Mouse (Mus musculus): ENCODE measurements around the gene Tagln2. TPM values are rescaled to one million over a fixed set of nuclear protein-coding genes. Genes with fewer than 3 reads are reported as not detected.

The Tagln2 gene
- total RNA-seq, 2 experiments from 2014 or later: 14.1 to 15.6 TPM

DNA sequence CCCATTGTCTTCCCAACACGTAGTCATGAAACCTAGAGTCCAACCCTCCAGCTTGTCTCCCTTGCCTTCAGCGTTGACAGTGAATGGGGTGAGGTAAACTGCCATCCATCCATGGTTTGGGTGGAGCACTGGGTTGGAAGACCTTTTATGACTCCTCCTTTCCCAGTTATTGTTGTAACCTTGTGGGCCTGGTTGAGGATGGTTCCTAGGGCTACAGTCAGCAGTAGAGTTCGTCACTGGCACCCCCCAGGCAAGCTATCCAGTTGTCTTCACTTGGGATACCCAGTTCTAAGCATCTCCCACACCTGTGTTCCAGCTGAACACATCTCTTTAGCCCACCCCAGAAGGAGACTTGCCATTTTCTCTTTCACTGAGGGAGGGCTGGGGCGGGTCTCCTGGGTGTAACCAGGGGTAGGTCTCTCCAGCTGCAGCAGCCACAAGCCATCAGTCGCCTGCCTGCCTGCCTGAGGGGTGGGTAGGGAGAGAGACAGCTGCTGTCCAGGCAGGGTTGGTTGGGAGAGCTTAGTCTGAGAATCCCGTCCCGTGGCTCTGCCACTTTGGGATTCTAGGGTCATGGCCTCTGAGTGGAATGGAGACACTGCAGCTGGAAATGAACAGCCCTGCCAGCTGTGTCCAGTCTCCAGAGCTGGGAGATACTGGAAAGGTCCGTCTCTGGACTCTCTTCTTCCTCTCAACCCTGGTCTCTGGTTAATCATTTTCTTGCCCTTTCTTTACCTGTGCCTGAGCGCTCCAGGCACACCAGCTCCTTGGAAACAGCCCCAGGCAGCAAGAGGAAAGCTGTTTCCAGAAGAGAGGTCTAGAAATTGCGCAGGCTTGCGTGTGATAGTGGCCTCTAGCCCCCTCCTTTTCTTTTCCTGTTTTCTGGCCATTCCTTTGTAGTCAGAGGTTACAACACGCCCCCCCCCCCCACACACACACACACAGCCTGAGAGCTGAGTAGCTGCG lies 2.6 kb downstream of the Tagln2 start:
- no peak for DNase-seq (ENCODE audit: low spot score in 2 of 2)

DNA sequence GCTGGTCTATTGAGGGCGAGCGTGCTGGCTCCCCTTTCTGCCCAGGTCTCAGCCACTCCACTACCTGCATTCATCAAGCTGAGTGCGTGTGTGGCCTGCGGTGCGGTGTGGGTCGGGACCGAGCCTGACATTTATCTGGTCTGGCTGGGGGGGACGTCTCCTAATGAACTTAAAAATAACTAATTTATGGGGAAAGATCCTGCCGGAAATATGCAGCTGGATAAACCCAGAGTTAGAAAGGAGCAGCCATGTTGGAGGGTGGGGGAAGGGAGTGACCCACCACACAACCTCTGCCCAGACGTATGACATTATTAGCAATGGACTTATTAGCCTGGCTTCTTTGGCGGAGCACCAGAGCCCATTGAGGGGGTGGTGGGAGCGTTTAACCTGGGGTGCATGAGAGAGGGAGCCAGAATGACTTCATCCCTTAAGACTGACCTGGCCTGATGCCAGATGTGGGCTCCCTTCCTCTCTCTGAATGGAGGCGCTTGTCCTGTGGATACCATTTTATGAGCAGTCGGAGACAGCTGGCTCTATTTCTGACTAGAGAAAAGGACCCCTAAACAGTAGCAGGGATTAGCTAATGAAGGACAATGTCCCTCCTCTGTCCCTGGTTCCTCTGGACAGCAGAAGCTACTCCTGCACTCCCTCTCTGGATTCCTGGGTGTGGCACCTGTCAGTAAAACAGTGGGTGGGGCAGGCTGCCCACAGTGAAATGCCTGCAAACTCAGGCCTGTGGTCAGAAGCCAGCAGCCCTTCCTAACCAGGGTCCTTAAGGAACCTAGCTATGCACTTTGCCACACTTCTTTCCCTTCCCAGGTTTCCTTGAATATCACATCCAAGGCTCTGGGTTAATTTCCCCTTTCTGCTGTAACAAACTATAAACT lies 3.5 kb downstream of the Tagln2 start:
- DNase-seq (ENCODE audit: low spot score in 2 of 2): peak in 1 of 2 experiments; percentile 32

DNA sequence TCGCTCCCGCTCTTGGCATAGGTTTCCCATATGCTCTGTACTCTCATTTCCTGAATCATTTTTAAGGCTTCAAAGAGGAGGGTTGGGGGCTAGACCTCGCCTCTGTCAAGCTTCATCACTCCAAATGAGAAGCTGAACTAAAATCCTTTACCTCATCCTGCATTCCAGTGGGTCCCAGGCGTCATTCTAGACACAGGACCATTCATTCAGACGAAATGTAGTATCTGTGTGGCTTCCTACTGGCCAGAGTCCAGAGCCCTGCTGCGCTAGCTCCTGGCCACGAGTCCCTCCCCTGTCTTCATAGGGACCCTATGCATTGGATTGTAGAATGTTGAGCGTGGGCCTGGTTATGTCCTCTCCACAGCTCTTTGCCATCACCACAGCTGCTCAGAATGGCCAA lies 4.9 kb downstream of the Tagln2 start:
- DNase-seq (ENCODE audit: low spot score in 2 of 2): no peak

DNA sequence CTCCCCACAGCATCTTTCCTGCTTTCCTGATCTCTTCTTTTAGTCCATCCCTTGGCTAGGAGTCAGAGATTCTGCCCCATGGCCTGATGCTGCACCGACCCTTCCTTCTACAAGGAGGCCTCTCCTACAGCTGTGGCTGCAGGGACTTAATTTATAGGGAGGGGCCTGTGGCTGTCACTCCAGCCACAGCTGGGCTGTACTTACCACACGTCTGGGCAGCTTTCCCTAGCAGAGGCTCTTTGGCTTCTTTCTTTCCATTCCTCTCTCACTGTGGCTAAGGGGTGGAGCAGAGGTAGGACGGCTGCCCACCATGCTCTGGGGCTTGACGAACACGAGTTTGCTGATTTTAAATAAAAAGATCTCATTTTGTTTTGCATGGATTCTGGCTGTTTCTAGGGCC lies 7.2 kb downstream of the Tagln2 start:
- no peak for DNase-seq (ENCODE audit: low spot score in 2 of 2)

DNA sequence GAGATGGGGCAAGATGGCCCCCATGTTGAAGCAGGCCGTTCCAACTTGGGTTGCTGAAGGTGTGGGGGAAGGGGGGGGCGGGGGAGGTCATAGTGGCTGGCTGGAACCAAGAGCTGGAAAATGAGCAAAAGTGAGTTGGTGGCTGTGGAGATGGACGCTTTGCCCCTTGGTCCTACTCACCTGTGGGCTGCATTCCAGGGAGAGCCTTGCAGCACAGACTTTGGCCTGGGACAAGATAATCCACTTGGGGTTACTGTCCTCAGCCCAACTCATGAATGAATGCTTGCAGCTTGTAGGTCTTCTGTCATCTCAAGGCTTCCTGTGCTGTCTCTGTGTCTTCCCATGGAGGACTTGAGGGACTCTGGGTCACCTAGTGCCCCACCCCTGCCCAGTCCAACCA lies 7.9 kb downstream of the Tagln2 start:
- no peak for DNase-seq (ENCODE audit: low spot score in 2 of 2)

DNA sequence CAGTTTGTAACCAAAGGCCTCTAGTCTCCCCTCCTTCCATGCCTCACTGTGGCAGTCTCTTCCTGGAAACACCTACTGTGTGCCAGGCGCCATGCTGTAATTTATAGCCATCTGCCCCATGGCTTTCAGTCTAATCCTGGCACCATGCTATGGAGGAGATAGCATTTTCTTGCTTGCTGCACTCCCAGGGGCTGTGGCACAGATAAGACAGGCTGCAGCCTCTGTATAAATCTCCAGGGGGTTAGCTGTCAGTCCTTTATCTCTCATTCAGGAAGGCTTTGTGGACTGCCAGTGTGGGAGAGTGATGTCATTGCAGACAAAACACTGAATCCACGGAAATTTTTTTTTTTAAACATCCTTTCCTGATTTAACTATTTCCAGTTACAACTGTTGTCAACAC lies 8.3 kb downstream of the Tagln2 start:
- DNase-seq (ENCODE audit: low spot score in 2 of 2): no peak

DNA sequence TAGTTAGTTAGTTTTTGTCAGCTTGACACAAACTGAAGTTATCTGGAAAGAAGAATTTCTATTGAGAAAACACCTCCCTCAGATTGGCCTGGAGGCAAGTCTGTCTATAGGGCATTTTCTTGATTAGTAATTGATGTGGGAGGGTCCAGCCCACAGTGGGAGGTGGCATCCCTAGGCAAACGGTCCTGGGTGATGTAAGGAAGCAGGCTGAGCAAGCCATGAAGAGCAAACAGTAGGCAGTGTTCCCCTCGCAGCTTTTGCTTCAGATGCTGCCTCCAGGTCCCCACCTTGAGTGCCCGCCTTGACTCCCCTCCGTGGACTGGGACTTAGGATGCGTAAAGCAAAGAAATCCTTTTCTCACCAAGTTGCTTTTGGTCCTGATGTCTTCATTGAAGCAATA lies 9.4 kb downstream of the Tagln2 start:
- DNase-seq (ENCODE audit: low spot score in 2 of 2): no peak

DNA sequence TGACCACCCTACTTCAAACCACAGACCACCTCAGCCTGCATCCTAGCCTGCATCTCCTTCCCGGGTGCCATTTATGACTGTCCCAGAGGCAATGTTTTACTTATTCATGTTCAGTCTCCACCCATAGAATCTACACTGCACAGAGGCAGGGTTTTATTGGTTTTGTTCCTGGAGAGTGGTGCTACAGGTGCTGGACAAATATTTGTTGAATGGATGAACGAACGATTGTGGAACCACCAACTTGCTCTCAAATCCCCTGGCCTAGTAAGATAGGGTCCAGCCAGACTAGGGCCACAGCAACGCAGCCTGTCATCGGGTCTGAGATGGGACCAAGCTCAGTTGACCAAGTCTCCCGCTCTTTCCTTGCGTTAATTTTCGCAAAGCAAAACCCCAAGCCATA lies 10.1 kb downstream of the Tagln2 start:
- DNase-seq (ENCODE audit: low spot score in 2 of 2): no peak

DNA sequence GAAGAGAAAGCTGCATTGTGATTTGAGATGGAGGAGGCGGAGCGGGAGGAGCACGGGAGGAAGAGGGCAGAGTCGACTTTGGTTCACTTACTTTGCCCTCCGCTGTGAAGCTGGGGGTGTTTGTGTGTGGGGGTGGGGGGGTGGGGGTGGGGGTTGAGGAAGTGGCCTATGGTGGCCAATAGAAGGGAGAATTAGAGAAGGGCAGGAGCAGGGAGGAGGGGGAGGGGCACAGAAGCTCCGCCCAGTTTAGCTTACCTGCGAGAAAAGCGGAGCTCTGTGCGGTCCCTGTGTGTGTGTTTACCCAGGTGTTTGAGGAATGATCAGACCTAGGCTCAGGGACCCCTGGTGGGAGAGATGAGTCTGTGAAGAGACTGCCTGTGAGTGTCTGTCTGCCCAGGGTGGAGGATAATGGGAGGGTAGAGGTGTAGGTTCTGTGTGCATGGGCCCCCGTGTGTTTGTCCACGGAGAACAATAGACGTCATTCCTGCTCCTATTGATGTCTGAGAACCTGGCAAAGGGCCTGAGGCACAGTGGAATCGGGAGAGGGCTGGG lies 10.7 kb downstream of the Tagln2 start:
- no peak for DNase-seq (ENCODE audit: low spot score in 2 of 2)

DNA sequence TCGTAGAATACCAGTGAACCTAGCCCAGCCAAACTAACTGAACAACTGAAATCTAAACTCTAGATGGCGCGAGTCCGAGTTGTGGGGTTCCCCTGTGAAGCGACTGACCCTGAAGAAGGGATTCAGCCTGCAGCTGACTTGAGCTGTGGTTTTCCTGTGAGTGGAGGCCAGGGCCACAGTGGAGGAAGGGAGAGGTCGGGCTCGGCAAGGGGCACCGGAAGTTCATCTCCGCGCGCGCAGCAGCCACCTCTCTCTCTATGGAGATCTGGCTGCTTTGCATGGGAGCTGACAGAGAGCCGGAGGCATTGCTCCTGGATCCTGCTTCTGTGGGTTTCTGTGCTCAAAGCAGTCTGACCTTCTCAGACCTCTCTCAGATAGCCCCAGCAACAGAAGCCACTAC lies 13.1 kb downstream of the Tagln2 start:
- DNase-seq (ENCODE audit: low spot score in 2 of 2): no peak

DNA sequence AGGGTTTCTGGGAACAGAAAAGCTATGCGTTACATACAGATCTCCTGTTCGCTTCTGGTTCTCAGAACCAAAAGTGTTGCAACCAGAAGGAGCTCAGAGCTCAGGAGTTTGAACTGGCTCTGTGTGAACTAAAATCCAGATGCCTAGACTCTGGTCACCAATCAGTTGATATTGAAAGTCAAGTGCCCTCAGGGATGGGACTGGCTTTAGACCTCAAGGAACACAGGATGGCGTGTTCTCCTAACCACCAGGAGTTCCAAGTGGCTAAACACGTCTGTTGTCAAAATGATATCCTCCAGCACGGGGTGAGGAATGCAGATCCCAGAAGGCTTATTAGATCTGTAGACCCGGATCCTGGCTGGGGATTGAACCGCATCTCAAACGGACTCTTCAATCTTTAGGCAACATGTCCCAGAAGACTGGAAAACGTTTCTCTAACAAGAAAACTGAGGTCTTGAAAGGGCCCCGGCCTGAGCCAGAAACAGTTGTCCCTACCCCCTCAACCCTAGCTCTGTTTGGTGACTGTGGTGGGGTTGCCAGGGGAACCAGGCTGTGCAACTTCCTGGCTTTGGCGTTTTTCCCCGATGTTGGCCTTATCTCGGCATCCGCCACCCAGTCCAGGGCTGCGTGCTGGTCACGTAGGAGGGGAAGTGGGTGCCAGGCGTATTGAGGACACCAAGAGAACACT lies 13.8 kb downstream of the Tagln2 start:
- DNase-seq (ENCODE audit: low spot score in 2 of 2): peak in 1 of 2 experiments; percentile 27

DNA sequence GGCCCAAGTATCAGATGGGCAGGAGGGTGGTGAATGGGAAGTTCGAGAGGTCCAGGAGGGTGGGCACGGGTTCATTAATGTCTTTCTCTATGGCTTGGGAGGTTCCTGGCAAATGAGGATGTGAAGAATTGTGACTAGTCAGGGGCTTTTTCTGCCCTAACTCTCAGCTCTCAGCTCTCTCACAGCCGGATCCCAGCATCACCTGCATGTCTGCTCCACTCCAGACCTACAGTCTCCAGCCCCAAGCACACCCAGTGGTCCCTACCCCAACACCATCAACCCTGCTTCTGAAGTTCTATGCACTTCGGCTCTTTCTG lies 14.3 kb downstream of the Tagln2 start:
- DNase-seq (ENCODE audit: low spot score in 2 of 2): no peak

DNA sequence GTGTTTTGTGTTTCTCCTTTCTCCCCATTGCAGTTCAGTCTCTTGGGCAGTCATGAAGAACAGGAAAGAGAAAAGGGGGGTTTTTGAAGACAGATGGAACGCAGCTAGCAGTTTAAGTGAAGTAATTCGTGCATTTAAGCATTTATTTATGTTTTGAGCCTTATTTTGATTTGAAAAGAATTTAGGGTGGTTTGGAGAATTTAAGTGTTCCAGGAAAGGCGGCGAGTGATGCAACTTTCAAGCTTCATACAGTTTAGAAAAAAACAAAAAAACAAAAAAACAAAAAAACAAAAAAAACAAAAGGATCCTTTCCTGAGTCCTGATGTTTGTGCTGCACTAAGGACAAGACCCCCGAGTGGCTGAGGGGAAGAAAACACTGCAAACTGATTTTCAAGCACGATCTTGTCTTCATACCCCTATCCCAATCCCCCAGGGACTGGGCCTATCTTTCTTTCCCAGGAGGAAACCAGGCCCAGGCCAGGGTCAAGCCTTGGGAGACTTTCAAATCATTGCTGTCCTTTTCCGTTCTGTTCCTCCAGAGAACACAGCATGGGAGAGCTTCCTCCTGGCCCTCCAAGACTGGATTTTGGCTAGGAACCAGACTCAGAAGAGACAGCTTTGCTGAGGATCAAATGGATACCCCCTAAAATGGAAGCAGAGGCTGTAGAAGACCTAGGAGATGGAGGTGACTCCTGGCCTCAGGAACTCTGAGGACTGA lies 14.9 kb downstream of the Tagln2 start:
- no peak for DNase-seq (ENCODE audit: low spot score in 2 of 2)

DNA sequence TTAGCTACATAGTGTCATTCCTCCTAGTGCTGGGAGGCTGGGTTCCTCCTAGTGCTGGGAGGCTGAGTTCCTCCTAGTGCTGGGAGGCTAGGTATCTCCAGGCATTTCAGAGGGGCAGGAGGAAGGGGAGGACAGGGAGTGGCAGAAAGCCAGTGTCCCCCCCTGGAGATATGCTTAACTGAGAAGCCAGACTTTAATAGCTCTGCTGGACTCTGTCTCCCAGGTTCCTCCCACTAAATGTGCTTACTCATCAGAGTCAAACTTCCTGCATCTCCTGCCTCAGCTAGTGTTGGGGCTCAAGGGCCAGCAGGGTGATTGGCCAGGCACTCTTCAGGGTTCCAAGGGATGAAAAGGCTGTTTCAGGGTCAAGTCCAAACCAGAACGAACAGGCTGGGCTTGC lies 15.5 kb downstream of the Tagln2 start:
- no peak for DNase-seq (ENCODE audit: low spot score in 2 of 2)

DNA sequence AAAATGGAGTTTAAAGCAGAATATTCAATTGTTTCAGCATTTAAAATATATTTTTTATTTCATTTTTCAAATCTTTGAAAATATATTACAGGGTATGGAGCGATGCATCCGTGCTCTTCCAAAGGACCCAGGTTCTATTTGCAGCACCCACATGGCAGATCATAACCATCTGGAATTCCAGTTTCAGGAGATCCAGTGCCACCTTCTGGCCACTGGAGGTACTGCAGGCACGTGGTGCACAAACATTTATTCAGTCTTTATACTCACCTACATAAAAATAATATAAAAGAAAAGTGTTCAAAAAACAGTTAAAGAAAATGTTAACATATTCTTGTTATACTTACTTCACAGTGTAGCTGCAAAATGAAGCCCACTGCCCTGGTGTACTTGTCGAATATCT lies 18.2 kb downstream of the Tagln2 start:
- DNase-seq (ENCODE audit: low spot score in 2 of 2): no peak

DNA sequence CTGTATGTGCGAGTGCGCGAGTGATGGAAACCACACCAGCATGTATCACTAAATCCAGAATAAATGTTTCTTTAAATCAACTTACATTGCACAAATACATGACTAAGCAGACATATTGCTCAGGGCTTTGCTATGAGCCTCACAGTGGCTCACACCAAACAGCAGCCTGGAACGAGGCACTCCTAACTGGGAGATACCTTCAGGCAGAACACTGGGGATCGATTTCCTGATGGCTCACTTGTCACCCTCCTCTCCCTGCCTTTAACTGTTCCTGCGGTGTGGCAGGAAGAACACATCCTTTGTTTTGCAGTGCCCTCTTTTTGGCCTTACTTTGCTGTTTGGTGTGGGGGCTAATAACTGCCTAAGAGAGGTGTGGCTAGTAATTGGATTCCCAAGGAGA lies 19.8 kb downstream of the Tagln2 start:
- DNase-seq (ENCODE audit: low spot score in 2 of 2): no peak

DNA sequence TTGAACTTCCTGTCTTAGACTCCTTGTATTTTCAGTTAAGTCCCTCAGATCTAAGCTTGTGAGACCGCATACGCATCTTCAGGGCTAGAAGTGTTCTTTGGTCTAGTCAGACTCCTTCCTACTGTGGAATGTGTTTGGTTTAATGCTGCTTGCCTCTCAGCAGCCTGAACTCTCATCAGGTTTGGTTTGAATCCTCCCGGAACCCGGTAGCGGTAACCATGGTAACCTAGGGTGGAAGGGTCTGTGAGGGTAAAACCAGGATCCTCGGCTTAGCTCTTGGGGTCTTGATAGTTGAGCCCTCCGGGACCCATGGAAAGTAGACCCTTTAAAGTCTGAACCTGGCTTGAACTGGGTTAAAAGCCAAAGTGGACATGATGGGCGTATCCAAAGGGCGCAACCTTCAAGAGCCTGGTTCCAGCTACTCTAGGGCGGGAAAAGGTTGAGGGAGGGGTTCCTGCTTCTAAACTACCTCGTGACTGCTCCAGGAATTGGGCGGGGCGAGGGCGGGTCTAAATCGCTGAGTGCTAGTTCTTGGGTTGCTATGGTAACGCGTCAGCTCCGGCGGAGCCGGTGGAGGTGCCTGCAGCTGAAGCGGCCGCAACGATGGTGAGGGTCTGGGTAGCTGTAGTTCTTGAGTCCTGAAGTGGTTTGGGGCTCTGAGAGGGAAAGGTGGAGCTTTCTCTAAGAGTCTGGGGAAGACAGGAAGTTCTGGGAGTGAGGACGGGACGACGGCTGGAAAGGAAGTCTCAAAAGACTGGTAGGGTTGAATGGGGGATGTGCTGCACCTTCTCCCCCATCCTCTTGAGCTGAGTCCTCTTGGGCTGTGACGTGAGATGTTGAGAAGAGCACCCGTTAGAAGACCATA lies 21.0 kb downstream of the Tagln2 start, which contains the start of gene Cfap45:
Cfap45 (plus strand) TSS at position 226 of the 865 bp plus-strand sequence.
- peak; percentile 59 to 73 for DNase-seq (ENCODE audit: low spot score in 2 of 2)

DNA sequence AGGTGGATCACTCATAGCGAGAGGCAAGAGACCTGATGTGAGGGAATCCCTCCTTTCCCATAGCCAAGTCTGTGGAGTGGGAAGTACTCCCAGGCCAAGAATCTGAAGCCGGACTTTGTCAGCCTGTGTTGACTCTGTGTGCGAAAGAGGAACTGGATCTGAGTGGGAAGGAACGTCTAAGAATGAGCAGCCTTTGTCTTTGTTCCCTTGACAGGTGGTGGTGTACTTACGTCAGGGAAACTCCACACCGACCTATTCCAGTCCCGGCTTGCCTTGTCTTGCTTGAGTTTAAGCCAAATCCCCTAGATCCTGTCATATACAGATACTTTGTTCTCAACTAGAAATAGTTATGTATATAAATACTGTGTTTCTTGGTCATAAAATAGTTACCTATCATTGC lies 22.7 kb downstream of the Tagln2 start:
- no peak for DNase-seq (ENCODE audit: low spot score in 2 of 2)

DNA sequence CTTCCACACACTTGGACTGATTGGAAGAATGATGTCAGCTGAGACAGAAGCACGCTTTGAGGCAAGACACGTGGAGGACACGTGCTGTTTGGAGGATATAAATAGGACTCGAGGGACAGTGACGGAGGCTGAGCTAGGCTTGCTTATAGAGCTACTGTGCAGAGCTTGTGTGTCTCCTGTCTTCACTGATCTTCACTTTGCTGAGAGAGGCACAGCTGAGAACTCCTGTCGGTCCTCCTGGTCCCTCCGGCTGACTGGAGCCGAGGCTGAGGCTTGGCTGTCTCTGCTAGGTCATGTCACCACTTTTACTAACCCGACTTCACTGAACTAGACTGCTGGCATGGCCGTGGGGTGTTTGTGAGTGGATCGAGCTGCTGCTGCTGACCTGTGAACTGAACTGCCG lies 23.9 kb downstream of the Tagln2 start:
- no peak for DNase-seq (ENCODE audit: low spot score in 2 of 2)

Measured in layer of hippocampus, postnatal 14 days (tissue).